Mouse (Mus musculus): ENCODE measurements around the gene Blm. TPM values are rescaled to one million over a fixed set of nuclear protein-coding genes. Genes with fewer than 3 reads are reported as not detected.

Blm gene
- total and polyA plus RNA-seq, 3 experiments, result 24.1 to 56.2 (median 36.4) TPM

DNA sequence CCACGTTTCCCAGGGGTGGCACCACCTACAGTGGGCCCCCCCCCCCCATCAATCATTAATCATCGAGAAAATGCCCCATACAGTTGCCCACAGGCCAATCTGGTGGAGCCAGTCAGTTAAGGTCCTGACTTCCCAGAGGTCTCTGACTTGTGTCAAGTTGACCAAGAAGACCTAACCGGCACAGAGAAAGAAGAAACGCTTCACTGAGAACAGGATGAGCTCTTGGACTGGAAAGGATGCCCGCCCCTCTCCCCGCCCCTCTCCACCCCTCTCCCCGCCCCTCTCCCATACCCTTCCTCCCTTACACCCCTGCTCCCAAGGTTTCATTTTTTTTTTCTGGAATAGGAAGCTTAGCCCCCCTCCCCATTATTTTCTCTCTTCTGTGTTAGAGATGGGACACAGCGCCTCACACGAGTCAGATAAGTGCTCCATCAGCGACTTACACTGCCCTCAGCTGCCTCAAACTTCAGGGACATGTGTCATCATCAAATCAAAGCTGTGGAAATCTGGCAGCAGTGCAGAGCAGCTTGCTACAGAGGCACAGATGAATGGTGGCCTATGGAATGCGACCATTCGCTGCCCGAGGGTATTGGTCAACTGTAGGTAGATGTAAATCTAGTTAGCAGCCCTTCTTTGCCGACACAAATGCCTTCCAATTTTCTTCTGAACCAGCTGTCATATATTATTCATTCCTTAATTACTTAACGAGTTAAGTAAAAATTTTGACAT is 95.7 kb downstream of the Blm start:
- in situ Hi-C loops (cut with MboI; ENCODE audit: low pct_ligation_motif_present, low pct_unique_long_range_greater_than_20kb, low sequenced_read_pairs), result no loop called here

DNA sequence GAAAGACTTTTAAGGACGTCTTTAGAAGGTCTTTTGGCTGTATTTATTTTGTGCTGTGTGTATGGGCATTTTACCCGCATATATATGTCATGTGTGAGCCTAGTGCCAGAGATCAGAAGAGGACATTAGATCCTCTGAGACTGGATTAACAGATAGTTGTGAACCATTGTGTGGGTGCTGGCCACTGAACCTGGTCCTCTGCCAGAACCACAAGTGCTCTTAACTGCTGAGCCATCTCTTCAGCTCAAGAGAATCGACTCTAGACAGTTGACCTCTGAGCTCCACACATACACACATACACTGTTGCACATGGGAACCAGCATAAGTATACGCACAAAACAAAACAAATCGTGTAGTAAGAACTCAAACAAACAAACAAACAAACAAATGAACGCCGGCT is 98.3 kb downstream of the Blm start:
- dilution Hi-C loops (cut with MboI; ENCODE audit: extremely low pct_ligation_motif_present, extremely low pct_unique_long_range_greater_than_20kb, low sequenced_read_pairs), result no loop called here
- no peaks in the 10 kb centered on the region for H3K36me3 ChIP-seq (replicated peaks in 1 of 2; ENCODE audit: control insufficient read depth in 1 of 2, insufficient read depth in 1 of 2, low read length in 1 of 2)
- peaks cover 0 to 3% of the 10 kb centered on the region in 2 experiments; a peak in 1 of 4 replicates for H3K4me1 ChIP-seq (ENCODE audit: control insufficient read depth in 1 of 2, insufficient read depth in 2 of 2)
- no peaks in the 10 kb centered on the region for H3K79me2 ChIP-seq (replicated peaks; ENCODE audit: control insufficient read depth, extremely low read depth, insufficient read depth, poor library complexity, severe bottlenecking)
- no peaks in the 10 kb centered on the region for H3K9me3 ChIP-seq (replicated peaks; ENCODE audit: low read length)
- no peak for DNase-seq (ENCODE audit: extremely low read depth)
- in situ Hi-C loops (cut with MboI; ENCODE audit: low pct_ligation_motif_present, low pct_unique_long_range_greater_than_20kb, low sequenced_read_pairs), result no loop called here
- H3K27ac ChIP-seq (ENCODE audit: insufficient read depth, low read depth), result no peak overlapping the region
- no peak overlapping the region for H3K9ac ChIP-seq (ENCODE audit: insufficient read depth, low read depth)
- H3K4me2 ChIP-seq (ENCODE audit: insufficient read depth, low read depth, poor library complexity, severe bottlenecking), result no peak overlapping the region
- H3K27me3 ChIP-seq (replicated peaks), result no peaks in the 10 kb centered on the region
- no peak overlapping the region for H3K4me3 ChIP-seq (replicated peaks in 1 of 3; ENCODE audit: low read depth in 2 of 3, low read length in 2 of 3, poor library complexity in 1 of 3)
- TF ChIP-seq ETS1 (conservative IDR thresholded peaks at IDR 0.05; ENCODE audit: low read depth, low read length), result no peak

More for the DNA sequence above, 95.7 kb downstream of the Blm start:
- Histone ChIP-seq H3K4me1 (ENCODE audit: control insufficient read depth in 1 of 2, insufficient read depth in 2 of 2) (peaks cover 0 to 4% of the 10 kb centered on the region in 2 experiments; a peak in 2 of 4 replicates), H3K36me3 (replicated peaks in 1 of 2; ENCODE audit: control insufficient read depth in 1 of 2, insufficient read depth in 1 of 2, low read length in 1 of 2) (no peaks in the 10 kb centered on the region), H3K79me2 (replicated peaks; ENCODE audit: control insufficient read depth, extremely low read depth, insufficient read depth, poor library complexity, severe bottlenecking) (no peaks in the 10 kb centered on the region), H3K9me3 (replicated peaks; ENCODE audit: low read length) (no peaks in the 10 kb centered on the region), H3K27me3 (replicated peaks) (no peaks in the 10 kb centered on the region), H3K9ac (ENCODE audit: insufficient read depth, low read depth) (no peak overlapping the region), H3K4me2 (ENCODE audit: insufficient read depth, low read depth, poor library complexity, severe bottlenecking) (no peak overlapping the region), H3K4me3 (replicated peaks in 1 of 3; ENCODE audit: low read depth in 2 of 3, low read length in 2 of 3, poor library complexity in 1 of 3) (no peak overlapping the region), H3K27ac (ENCODE audit: insufficient read depth, low read depth) (no peak overlapping the region)
- dilution Hi-C loops (cut with MboI; ENCODE audit: extremely low pct_ligation_motif_present, extremely low pct_unique_long_range_greater_than_20kb, low sequenced_read_pairs), result no loop called here
- no peak for DNase-seq (ENCODE audit: extremely low read depth)
- TF ChIP-seq RCOR1 (conservative IDR thresholded peaks at IDR 0.05; ENCODE audit: low read depth, low read length) (no peak), NRF1 (IDR thresholded peaks at IDR 0.05; ENCODE audit: low read depth, low read length) (no peak), JUND (conservative IDR thresholded peaks at IDR 0.05; ENCODE audit: low read depth, low read length) (no peak), POLR2AphosphoS2 (IDR thresholded peaks at IDR 0.05; ENCODE audit: low read depth, low read length) (no peak), MEF2A (IDR thresholded peaks at IDR 0.05; ENCODE audit: borderline replicate concordance, low read depth, low read length) (no peak), ZNF384 (IDR thresholded peaks at IDR 0.05; ENCODE audit: low read depth, low read length) (no peak), UBTF (IDR thresholded peaks at IDR 0.05; ENCODE audit: low read depth, low read length) (no peak), ELF1 (IDR thresholded peaks at IDR 0.05; ENCODE audit: low read depth, low read length) (no peak), GABPA (IDR thresholded peaks at IDR 0.05; ENCODE audit: insufficient replicate concordance, low read depth, low read length) (no peak), BHLHE40 (IDR thresholded peaks at IDR 0.05; ENCODE audit: low read depth, low read length) (no peak), SIN3A (IDR thresholded peaks at IDR 0.05; ENCODE audit: low read length) (no peak), USF2 (conservative IDR thresholded peaks at IDR 0.05; ENCODE audit: low read depth, low read length) (no peak), MYC (IDR thresholded peaks at IDR 0.05; ENCODE audit: low read depth, low read length) (no peak), MAX (IDR thresholded peaks at IDR 0.05; ENCODE audit: low read length) (no peak), CHD1 (IDR thresholded peaks at IDR 0.05; ENCODE audit: low read depth, low read length) (no peak), CTCF (conservative IDR thresholded peaks at IDR 0.05 in 1 of 2, IDR thresholded peaks at IDR 0.05 in 1 of 2; ENCODE audit: low read depth in 2 of 2, low read length in 2 of 2) (no peak)

All from CH12.LX (cell line).